Mouse (Mus musculus): ENCODE measurements around the gene Zfp334.

DNA sequence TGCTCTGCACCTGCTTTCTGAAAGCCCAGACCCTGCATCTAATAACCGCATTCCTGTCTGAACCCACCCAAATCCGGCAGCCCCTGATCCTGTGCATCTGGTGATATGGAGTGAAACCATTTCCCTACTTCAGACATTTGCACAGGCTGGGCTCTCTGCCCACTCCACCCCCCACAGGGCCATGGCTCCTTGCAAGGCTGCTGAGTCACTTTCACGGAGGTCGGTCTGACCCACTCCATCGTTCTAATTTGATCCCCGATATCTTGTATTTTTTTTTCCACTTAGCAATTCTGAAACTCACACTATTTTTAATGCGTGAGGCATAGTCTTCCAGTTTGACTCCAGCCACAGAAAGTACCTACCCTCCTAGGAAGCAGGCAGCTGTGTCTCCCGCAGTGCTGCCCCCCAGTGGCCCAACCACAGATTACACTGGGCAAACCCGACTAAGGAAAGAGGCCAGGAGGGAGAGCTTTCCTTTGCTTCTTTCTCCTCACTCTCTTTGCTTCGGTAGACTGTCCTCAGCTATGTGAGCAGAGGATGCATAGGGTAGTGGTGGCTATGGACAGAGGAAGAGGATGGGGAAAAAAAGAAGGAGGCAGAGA is 19.7 kb upstream of the Zfp334 start:
- TF ChIP-seq GATA1 (IDR thresholded peaks at IDR 0.05; ENCODE audit: borderline replicate concordance, low read length) = no peak
- TF ChIP-seq FLI1 (IDR thresholded peaks at IDR 0.05; ENCODE audit: low read length) = no peak

Measured in megakaryocyte, embryonic 14.5 days (primary cell).